Mouse (Mus musculus) liver, embryonic 14.5 days (tissue): ENCODE data around the gene Gm14214. TPM values are rescaled to one million over a fixed set of nuclear protein-coding genes. Genes with fewer than 3 reads are reported as not detected.

Experiments
- ATAC-seq: fragments of 200-750 bp; cut with Nextera tagmentation; 2 replicates; pipeline ENCODE4 v1.8.0; 2017; ENCODE audit warnings: moderate number of reproducible peaks, mild to moderate bottlenecking, moderate library complexity; ENCODE audit not compliant: insufficient read depth
- DNase-seq, 3 experiments: peaks; one replicate each; pipeline ENCODE4 v3.0.0-alpha.2; 2012 to 2013; ENCODE audit warnings: low read depth in 3 of 3, low spot score in 3 of 3
- H3K27ac ChIP-seq: fragments of 300-500 bp; sonication (generic); 2 replicates; pipeline ENCODE4 v1.5.1; 2014; ENCODE audit warnings: moderate library complexity, mild to moderate bottlenecking, control low read depth, inconsistent platforms
- H3K27me3 ChIP-seq: fragments of 300-500 bp; sonication (generic); 2 replicates; pipeline ENCODE4 v1.6.1; 2014; ENCODE audit warnings: mild to moderate bottlenecking, low read length, moderate library complexity; ENCODE audit not compliant: control insufficient read depth, insufficient read depth
- H3K36me3 ChIP-seq: fragments of 300-500 bp; sonication (generic); replicated peaks from 2 replicates; pipeline ENCODE4 v1.6.1; 2014; ENCODE audit warnings: low read depth; ENCODE audit not compliant: control insufficient read depth, insufficient read depth
- H3K4me1 ChIP-seq, 2 experiments: fragments of 200-500 bp in 1 of 2; fragments of 300-500 bp in 1 of 2; sonication (generic) in 1 of 2; replicated peaks; 2 replicates each; pipeline ENCODE4 v1.6.1; 2012 to 2014; ENCODE audit warnings: antibody characterized with exemption in 1 of 2, inconsistent platforms in 1 of 2, low read length in 1 of 2; ENCODE audit not compliant: control insufficient read depth in 2 of 2, insufficient read depth in 2 of 2
- H3K4me2 ChIP-seq: fragments of 300-500 bp; sonication (generic); 2 replicates; pipeline ENCODE4 v1.6.1; 2014; ENCODE audit warnings: low read depth, mild to moderate bottlenecking, control low read depth, moderate library complexity
- H3K4me3 ChIP-seq, 2 experiments: fragments of 200-500 bp in 1 of 2; fragments of 300-500 bp in 1 of 2; sonication (generic) in 1 of 2; 2 replicates each; pipeline ENCODE4 v1.5.1; 2012 to 2014; ENCODE audit warnings: low read depth in 2 of 2, low read length in 2 of 2, mild to moderate bottlenecking in 2 of 2, control low read depth in 1 of 2, inconsistent platforms in 1 of 2, moderate library complexity in 1 of 2; ENCODE audit not compliant: insufficient read depth in 1 of 2
- H3K9ac ChIP-seq: fragments of 300-500 bp; sonication (generic); replicated peaks from 2 replicates; pipeline ENCODE4 v1.6.1; 2014; ENCODE audit warnings: mild to moderate bottlenecking, control low read depth, moderate library complexity
- H3K9me3 ChIP-seq: fragments of 300-500 bp; sonication (generic); 2 replicates; pipeline ENCODE4 v1.6.1; 2016; ENCODE audit warnings: low read length, mixed read lengths; ENCODE audit not compliant: control insufficient read depth
- CTCF ChIP-seq: IDR thresholded peaks from 2 replicates; pipeline ENCODE4 v1.5.1; 2016; ENCODE audit warnings: antibody characterized with exemption, low read depth, control low read depth
- EP300 ChIP-seq: IDR thresholded peaks from 2 replicates; pipeline ENCODE4 v1.6.1; 2016; ENCODE audit warnings: antibody characterized with exemption, low read depth
- WGBS: fragments of 180-500 bp; shearing (Covaris S2); extraction: QIAGEN DNeasy Blood & Tissue Kit; methylation state at CpG from one replicate; pipeline ENCODE4 v1.1.7; 2014; ENCODE audit not compliant: insufficient replicate concordance; 5-methylcytosine and 5-hydroxymethylcytosine counted together
- polyA plus RNA-seq, 2 experiments: library from polyadenylated mRNA; depleted of rRNA in 1 of 2; stranded (reverse) in 1 of 2; unstranded in 1 of 2; fragments of >200 nt; fragmentation: Nextera tagmentation in 1 of 2; extraction: Ambion mirVana in 1 of 2; gene quantifications; 2 replicates each; pipeline versions ENCODE4 v1.2.1 to v1.2.3; 2012 to 2014

Gm14214 gene
- polyA plus RNA-seq, 2 experiments = not detected

- DNase-seq = no peak
- H3K27me3 ChIP-seq = no peaks in the 10 kb centered on the region
- 60% methylated on average over 4 of the region's 4 CpGs for WGBS
Observed at GRCm38 (mm10) chr2:154723473-154723872, 46.4 kb downstream of the Gm14214 start.

GRCm38 (mm10) chr2:154720315-154720714 lies 49.5 kb downstream of the Gm14214 start:
- no peak for ATAC-seq
- H3K36me3 ChIP-seq = no peaks in the 10 kb centered on the region
- 0 out of 4 replicates have a peak, but pooled peaks cover 0 to 2% of the 10 kb centered on the region in 2 experiments for H3K4me1 ChIP-seq
- H3K9ac ChIP-seq = no peak overlapping the region
- no peak for TF ChIP-seq EP300
- no peak for TF ChIP-seq CTCF
- no peak overlapping the region for H3K4me3 ChIP-seq
- no peaks in the 10 kb centered on the region for H3K9me3 ChIP-seq
- H3K4me2 ChIP-seq = no peak overlapping the region
- no peaks in the 10 kb centered on the region for H3K27me3 ChIP-seq
- H3K27ac ChIP-seq = no peak overlapping the region
- WGBS = 41% methylated on average over 2 of the region's 2 CpGs
- DNase-seq = no peak

More at GRCm38 (mm10) chr2:154723473-154723872, 46.4 kb downstream of the Gm14214 start:
- Histone ChIP-seq H3K36me3 (no peaks in the 10 kb centered on the region), H3K4me2 (no peak overlapping the region), H3K4me1 (0 out of 4 replicates have a peak, but pooled peaks cover 0 to 2% of the 10 kb centered on the region in 2 experiments), H3K27ac (no peak overlapping the region), H3K4me3 (no peak overlapping the region), H3K9ac (no peak overlapping the region), H3K9me3 (no peaks in the 10 kb centered on the region)
- TF ChIP-seq CTCF (no peak), EP300 (no peak)
- ATAC-seq = no peak

Other genes with a start within 250 kb of the Gm14214 start
- 1.3 TPM in 2 replicates for gene 1700003F12Rik, start 222.9 kb downstream of the Gm14214 start, polyA plus RNA-seq (2012; rRNA removed)
- gene 1700003F12Rik, start 222.9 kb downstream of the Gm14214 start, polyA plus RNA-seq (2014; fragmentation: Nextera tagmentation; extraction: Ambion mirVana) = 0.90 and 1.1 TPM in 2 replicates
- 0.05 TPM in 1 of 2 replicates, not detected in the other for gene Actl10, start 218.3 kb downstream of the Gm14214 start, polyA plus RNA-seq (2012; rRNA removed)
- not detected in 2 replicates for gene Actl10, start 218.3 kb downstream of the Gm14214 start, polyA plus RNA-seq (2014; fragmentation: Nextera tagmentation; extraction: Ambion mirVana)
- gene Necab3, start 211.1 kb downstream of the Gm14214 start, polyA plus RNA-seq (2012; rRNA removed) = 0.80 and 1.7 TPM in 2 replicates
- gene Necab3, start 211.1 kb downstream of the Gm14214 start, polyA plus RNA-seq (2014; fragmentation: Nextera tagmentation; extraction: Ambion mirVana) = 0.87 and 0.96 TPM in 2 replicates
- gene E2f1, start 200.1 kb downstream of the Gm14214 start, polyA plus RNA-seq (2012; rRNA removed) = 26.2 and 26.4 TPM in 2 replicates
- 6.0 and 7.6 TPM in 2 replicates for gene E2f1, start 200.1 kb downstream of the Gm14214 start, polyA plus RNA-seq (2014; fragmentation: Nextera tagmentation; extraction: Ambion mirVana)
- 18.7 and 27.6 TPM in 2 replicates for gene Pxmp4, start 166.3 kb downstream of the Gm14214 start, polyA plus RNA-seq (2012; rRNA removed)
- 30.2 and 35.4 TPM in 2 replicates for gene Pxmp4, start 166.3 kb downstream of the Gm14214 start, polyA plus RNA-seq (2014; fragmentation: Nextera tagmentation; extraction: Ambion mirVana)
- 3.6 and 3.9 TPM in 2 replicates for gene Zfp341, start 156.7 kb downstream of the Gm14214 start, polyA plus RNA-seq (2012; rRNA removed)
- 1.1 and 2.2 TPM in 2 replicates for gene Zfp341, start 156.7 kb downstream of the Gm14214 start, polyA plus RNA-seq (2014; fragmentation: Nextera tagmentation; extraction: Ambion mirVana)
- 0.35 TPM in 1 of 2 replicates, not detected in the other for gene 4930519P11Rik, start 156.6 kb downstream of the Gm14214 start, polyA plus RNA-seq (2012; rRNA removed)
- gene 4930519P11Rik, start 156.6 kb downstream of the Gm14214 start, polyA plus RNA-seq (2014; fragmentation: Nextera tagmentation; extraction: Ambion mirVana) = 0.32 TPM in 1 of 2 replicates, not detected in the other
- 48.0 and 84.2 TPM in 2 replicates for gene Chmp4b, start 118.3 kb downstream of the Gm14214 start, polyA plus RNA-seq (2012; rRNA removed)
- gene Chmp4b, start 118.3 kb downstream of the Gm14214 start, polyA plus RNA-seq (2014; fragmentation: Nextera tagmentation; extraction: Ambion mirVana) = 8.1 and 9.1 TPM in 2 replicates
- 204 and 237 TPM in 2 replicates for gene Raly, start 21.1 kb upstream of the Gm14214 start, polyA plus RNA-seq (2012; rRNA removed)
- 35.9 and 37.4 TPM in 2 replicates for gene Raly, start 21.1 kb upstream of the Gm14214 start, polyA plus RNA-seq (2014; fragmentation: Nextera tagmentation; extraction: Ambion mirVana)
- gene a, start 21.4 kb upstream of the Gm14214 start, polyA plus RNA-seq (2012; rRNA removed) = 0.25 TPM in 1 of 2 replicates, not detected in the other
- gene a, start 21.4 kb upstream of the Gm14214 start, polyA plus RNA-seq (2014; fragmentation: Nextera tagmentation; extraction: Ambion mirVana) = 0.36 TPM in 1 of 2 replicates, not detected in the other
- 20.6 and 46.0 TPM in 2 replicates for gene Eif2s2, start 122.9 kb upstream of the Gm14214 start, polyA plus RNA-seq (2012; rRNA removed)
- gene Eif2s2, start 122.9 kb upstream of the Gm14214 start, polyA plus RNA-seq (2014; fragmentation: Nextera tagmentation; extraction: Ambion mirVana) = 86.9 and 88.0 TPM in 2 replicates
- gene Gm14226, start 248.2 kb upstream of the Gm14214 start, polyA plus RNA-seq (2012; rRNA removed) = 0.14 and 0.16 TPM in 2 replicates
- gene Gm14226, start 248.2 kb upstream of the Gm14214 start, polyA plus RNA-seq (2014; fragmentation: Nextera tagmentation; extraction: Ambion mirVana) = 0.36 and 0.49 TPM in 2 replicates